Mouse (Mus musculus) lung, postnatal 0 days (tissue): ENCODE data around the gene Vav3. TPM values are rescaled to one million over a fixed set of nuclear protein-coding genes. Genes with fewer than 3 reads are reported as not detected.
A peak's percentile ranks its signal among the peaks of the same experiment; 100 is the strongest.

Experiments used
- ATAC-seq: fragments of 200-750 bp; cut with Nextera tagmentation; 2 replicates; pipeline ENCODE4 v1.8.0; 2017; ENCODE audit warnings: moderate library complexity
- DNase-seq: peaks from one replicate; pipeline ENCODE4 v3.0.0-alpha.2; 2016; ENCODE audit warnings: low spot score
- H3K27ac ChIP-seq: fragments of 300-500 bp; sonication (generic); 2 replicates; pipeline ENCODE4 v1.5.1; 2014; ENCODE audit warnings: antibody characterized with exemption, mild to moderate bottlenecking, low read length, mixed read lengths
- H3K27me3 ChIP-seq: fragments of 300-500 bp; sonication (generic); replicated peaks from 2 replicates; pipeline ENCODE4 v1.6.1; 2014; ENCODE audit warnings: low read length, mixed read lengths; ENCODE audit not compliant: insufficient read depth
- H3K36me3 ChIP-seq: fragments of 300-500 bp; sonication (generic); 2 replicates; pipeline ENCODE4 v1.6.1; 2014; ENCODE audit warnings: low read length, mixed read lengths; ENCODE audit not compliant: insufficient read depth
- H3K4me1 ChIP-seq: fragments of 300-500 bp; sonication (generic); 2 replicates; pipeline ENCODE4 v1.6.1; 2014; ENCODE audit warnings: antibody characterized with exemption, low read depth, low read length, mixed read lengths; ENCODE audit not compliant: insufficient read depth
- H3K4me2 ChIP-seq: fragments of 300-500 bp; sonication (generic); replicated peaks from 2 replicates; pipeline ENCODE4 v1.6.1; 2014; ENCODE audit warnings: low read depth, mild to moderate bottlenecking, low read length, moderate library complexity, mixed read lengths
- H3K4me3 ChIP-seq: fragments of 300-500 bp; sonication (generic); 2 replicates; pipeline ENCODE4 v1.5.1; 2014; ENCODE audit warnings: low read depth, low read length
- H3K9ac ChIP-seq: fragments of 300-500 bp; sonication (generic); replicated peaks from 2 replicates; pipeline ENCODE4 v1.6.1; 2014; ENCODE audit warnings: low read depth, mild to moderate bottlenecking
- H3K9me3 ChIP-seq: fragments of 300-500 bp; sonication (generic); 2 replicates; pipeline ENCODE4 v1.6.1; 2016; ENCODE audit warnings: low read length, mixed read lengths
- CTCF ChIP-seq: IDR thresholded peaks from 2 replicates; pipeline ENCODE4 v1.5.1; 2016; ENCODE audit warnings: antibody characterized with exemption, mild to moderate bottlenecking
- EP300 ChIP-seq: IDR thresholded peaks from 2 replicates; pipeline ENCODE4 v1.6.1; 2016; ENCODE audit warnings: antibody characterized with exemption, mild to moderate bottlenecking, control low read depth
- WGBS: fragments of 180-500 bp; shearing (Covaris S2); extraction: QIAGEN DNeasy Blood & Tissue Kit; methylation state at CpG from one replicate; pipeline ENCODE4 v1.1.7; 2014; 5-methylcytosine and 5-hydroxymethylcytosine counted together
- polyA plus RNA-seq: library from polyadenylated mRNA; unstranded; fragments of >200 nt; fragmentation: Nextera tagmentation; extraction: Ambion mirVana; gene quantifications from 2 replicates; pipeline ENCODE4 v1.2.1, GENCODE M21; 2015

Gene Vav3
- polyA plus RNA-seq, 1 experiment from 2014 or later = 11.9 TPM

- WGBS = 87% methylated on average over 12 of the region's 12 CpGs
- DNase-seq (no peak), ATAC-seq (no peak)
- no peak overlapping the region for H3K27ac ChIP-seq
- H3K27me3 ChIP-seq = no peaks in the 10 kb centered on the region
- H3K9ac ChIP-seq = no peak overlapping the region
- no peak overlapping the region for H3K4me2 ChIP-seq
- H3K36me3 ChIP-seq = no peaks in the 10 kb centered on the region
- H3K4me1 ChIP-seq = no peaks in the 10 kb centered on the region
- TF ChIP-seq EP300 = no peak
- no peak for TF ChIP-seq CTCF
- no peaks in the 10 kb centered on the region for H3K9me3 ChIP-seq
- H3K4me3 ChIP-seq = no peak overlapping the region
Observed at GRCm38 (mm10) chr3:109525825-109526224, 185.4 kb downstream of the Vav3 start.

- Histone ChIP-seq H3K27ac (no peak overlapping the region), H3K4me3 (no peak overlapping the region), H3K4me1 (no peaks in the 10 kb centered on the region), H3K9ac (no peak overlapping the region), H3K27me3 (no peaks in the 10 kb centered on the region), H3K9me3 (no peaks in the 10 kb centered on the region), H3K36me3 (no peaks in the 10 kb centered on the region), H3K4me2 (no peak overlapping the region)
- peak; percentile 81 for TF ChIP-seq CTCF
- TF ChIP-seq EP300 = no peak
- WGBS = 5% methylated on average over 4 of the region's 4 CpGs
- peak; percentile 75 for DNase-seq
- ATAC-seq = no peak
Observed at GRCm38 (mm10) chr3:109526246-109526645, 185.8 kb downstream of the Vav3 start.

GRCm38 (mm10) chr3:109526651-109527050, 186.2 kb downstream of the Vav3 start:
- Histone ChIP-seq H3K4me3 (no peak overlapping the region), H3K9me3 (no peaks in the 10 kb centered on the region), H3K27ac (no peak overlapping the region), H3K27me3 (no peaks in the 10 kb centered on the region), H3K9ac (no peak overlapping the region), H3K36me3 (no peaks in the 10 kb centered on the region), H3K4me2 (no peak overlapping the region), H3K4me1 (no peaks in the 10 kb centered on the region)
- DNase-seq (no peak), ATAC-seq (no peak)
- no peak for TF ChIP-seq EP300
- TF ChIP-seq CTCF = no peak
- WGBS = 64% methylated on average over 8 of the region's 8 CpGs

- no peak overlapping the region for H3K4me3 ChIP-seq
- ATAC-seq = no peak
- DNase-seq = no peak
- H3K4me1 ChIP-seq = no peaks in the 10 kb centered on the region
- WGBS = 85% methylated on average over 4 of the region's 4 CpGs
- H3K4me2 ChIP-seq = no peak overlapping the region
- TF ChIP-seq EP300 = no peak
- TF ChIP-seq CTCF = no peak
- no peaks in the 10 kb centered on the region for H3K9me3 ChIP-seq
- no peaks in the 10 kb centered on the region for H3K27me3 ChIP-seq
- H3K9ac ChIP-seq = no peak overlapping the region
- H3K36me3 ChIP-seq = no peaks in the 10 kb centered on the region
- H3K27ac ChIP-seq = no peak overlapping the region
Observed at GRCm38 (mm10) chr3:109528688-109529087, 188.2 kb downstream of the Vav3 start.

GRCm38 (mm10) chr3:109537686-109538085, 197.2 kb downstream of the Vav3 start:
- H3K4me2 ChIP-seq = no peak overlapping the region
- DNase-seq (no peak), ATAC-seq (no peak)
- H3K4me1 ChIP-seq = no peaks in the 10 kb centered on the region
- TF ChIP-seq CTCF (no peak), EP300 (no peak)
- 47% methylated on average over 3 of the region's 3 CpGs for WGBS
- H3K27me3 ChIP-seq = no peaks in the 10 kb centered on the region
- no peak overlapping the region for H3K4me3 ChIP-seq
- no peak overlapping the region for H3K9ac ChIP-seq
- no peaks in the 10 kb centered on the region for H3K9me3 ChIP-seq
- no peaks in the 10 kb centered on the region for H3K36me3 ChIP-seq
- no peak overlapping the region for H3K27ac ChIP-seq

- Histone ChIP-seq H3K36me3 (no peaks in the 10 kb centered on the region), H3K4me1 (no peaks in the 10 kb centered on the region), H3K9ac (no peak overlapping the region), H3K27me3 (no peaks in the 10 kb centered on the region), H3K4me3 (no peak overlapping the region), H3K4me2 (no peak overlapping the region), H3K27ac (no peak overlapping the region), H3K9me3 (no peaks in the 10 kb centered on the region)
- WGBS = 62% methylated on average over 4 of the region's 4 CpGs
- ATAC-seq (no peak), DNase-seq (no peak)
- TF ChIP-seq EP300 = no peak
- TF ChIP-seq CTCF = no peak
Observed at GRCm38 (mm10) chr3:109540009-109540408, 199.6 kb downstream of the Vav3 start.
